Mouse (Mus musculus) erythroblast, embryonic 14.5 days (primary cell): ENCODE results near the gene Rpl18.

Experiments
- GATA1 ChIP-seq: IDR thresholded peaks from 2 replicates; pipeline ENCODE4 v1.6.1; 2012; ENCODE audit warnings: low read length, inconsistent platforms, mixed read lengths
- TAL1 ChIP-seq: IDR thresholded peaks from 3 replicates; pipeline ENCODE4 v1.6.1; 2012; ENCODE audit warnings: low read length, inconsistent platforms, mixed read lengths

DNA sequence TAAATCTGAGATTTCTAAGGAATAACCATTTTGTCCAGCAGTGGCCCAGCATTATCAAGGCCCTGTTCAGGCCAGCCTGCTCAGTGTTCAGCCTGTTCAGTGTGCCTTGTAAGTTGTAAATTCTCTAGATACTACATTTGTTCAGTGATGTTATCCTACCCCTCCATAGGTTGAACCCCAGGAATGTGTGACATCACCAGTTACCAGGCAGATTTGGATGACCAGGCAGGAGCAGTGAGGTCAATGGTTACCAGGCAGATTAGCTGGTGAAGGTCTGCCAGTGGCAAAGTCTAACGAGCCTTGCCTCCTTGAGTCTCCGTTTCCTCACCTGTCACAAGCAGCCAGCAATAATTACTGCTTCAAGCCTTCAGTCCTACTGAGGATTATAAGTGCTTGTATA, 29.1 kb downstream of the Rpl18 start:
- TF ChIP-seq TAL1 (no peak), GATA1 (no peak)
